Mouse (Mus musculus): ENCODE results near the gene Abcb8.

DNA sequence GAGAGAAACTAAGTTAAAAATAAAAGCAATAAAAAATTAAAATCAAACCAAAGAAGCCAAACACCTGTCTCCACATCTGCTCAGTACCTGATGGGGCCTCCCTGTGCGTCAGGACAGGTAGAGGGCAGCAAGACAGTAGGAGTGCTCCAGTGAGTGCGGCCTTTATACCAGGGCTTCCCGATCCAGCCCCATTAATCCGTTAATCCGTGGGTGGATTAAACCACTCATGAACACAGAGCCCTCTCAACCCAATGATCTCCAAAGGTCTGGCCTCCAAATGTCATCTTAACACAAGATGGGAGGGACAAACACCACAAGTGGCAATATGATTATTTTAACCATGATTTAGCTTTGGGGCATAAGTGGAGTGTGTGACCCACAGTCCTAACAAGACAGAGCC, 19.7 kb upstream of the Abcb8 start:
- TF ChIP-seq GATA1 (IDR thresholded peaks at IDR 0.05; ENCODE audit: borderline replicate concordance, low read length): no peak
- TF ChIP-seq FLI1 (IDR thresholded peaks at IDR 0.05; ENCODE audit: low read length): no peak

Data from megakaryocyte, embryonic 14.5 days (primary cell).